Mouse (Mus musculus): ENCODE data around the gene 1700029P11Rik.

GRCm38 (mm10) chr15:82017461-82017860 lies 37.1 kb downstream of the 1700029P11Rik start:
- TF ChIP-seq CTCF (IDR thresholded peaks at IDR 0.05; ENCODE audit: insufficient read depth, low read depth, low read length) = no peak
- TF ChIP-seq POLR2A (IDR thresholded peaks at IDR 0.05; ENCODE audit: insufficient read depth, low read depth, low read length) = no peak

Measured in olfactory bulb, adult 2 months (tissue).